Mouse (Mus musculus) c-Kit-positive CD71-positive TER-119-negative erythroid progenitor cells, embryonic 14.5 days (primary cell): ENCODE results near the gene Gse1.

Experiments
- DNase-seq: peaks from one replicate; pipeline ENCODE4 v3.0.0-alpha.2; 2013; ENCODE audit warnings: low read depth

Gene Gse1

DNA sequence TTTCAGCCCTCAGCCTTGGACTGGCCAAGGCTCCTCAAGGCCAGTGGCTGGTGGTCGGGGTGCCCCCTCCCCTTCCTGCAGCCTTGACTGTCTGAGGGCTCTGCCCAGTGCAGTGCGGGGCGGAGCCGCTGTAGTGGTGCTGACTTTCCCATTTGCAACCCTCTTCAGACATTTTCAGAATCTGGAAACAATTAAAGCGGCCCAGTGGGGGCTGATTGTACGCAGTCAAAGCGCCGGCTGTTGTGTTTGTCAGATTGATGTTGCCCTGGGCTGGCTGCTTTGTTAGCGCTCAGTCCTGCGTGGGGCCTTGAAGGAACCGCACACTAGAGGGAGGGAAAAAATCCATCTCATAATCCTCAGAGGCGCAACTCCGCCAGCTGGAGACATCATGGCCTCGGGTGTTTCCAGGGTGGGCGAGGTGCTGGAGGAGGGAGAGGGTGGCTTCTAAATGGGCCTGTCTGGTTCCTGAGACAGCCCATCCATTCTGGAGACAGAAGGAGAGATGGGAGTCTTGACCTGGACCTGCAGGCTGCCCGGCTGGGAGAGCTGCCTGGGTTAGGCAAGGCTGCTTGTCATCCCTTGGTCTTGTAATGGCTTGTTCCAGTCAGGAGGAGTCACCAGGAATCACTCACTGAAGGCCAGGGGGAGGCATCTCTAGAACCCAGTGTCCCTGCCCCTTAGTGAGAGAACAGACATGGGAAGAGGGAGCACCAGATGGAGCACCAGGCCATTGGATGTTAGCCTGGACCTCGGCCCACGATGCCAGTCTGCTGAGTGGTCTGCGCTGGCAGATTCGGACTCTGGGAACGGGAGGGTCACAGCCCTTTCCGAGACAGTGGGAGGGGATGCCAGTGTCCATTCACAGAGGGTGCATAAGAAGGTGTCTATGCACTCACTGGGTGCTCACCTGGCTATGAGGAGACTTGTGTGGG is 70.6 kb downstream of the Gse1 start:
- no peak for DNase-seq

DNA sequence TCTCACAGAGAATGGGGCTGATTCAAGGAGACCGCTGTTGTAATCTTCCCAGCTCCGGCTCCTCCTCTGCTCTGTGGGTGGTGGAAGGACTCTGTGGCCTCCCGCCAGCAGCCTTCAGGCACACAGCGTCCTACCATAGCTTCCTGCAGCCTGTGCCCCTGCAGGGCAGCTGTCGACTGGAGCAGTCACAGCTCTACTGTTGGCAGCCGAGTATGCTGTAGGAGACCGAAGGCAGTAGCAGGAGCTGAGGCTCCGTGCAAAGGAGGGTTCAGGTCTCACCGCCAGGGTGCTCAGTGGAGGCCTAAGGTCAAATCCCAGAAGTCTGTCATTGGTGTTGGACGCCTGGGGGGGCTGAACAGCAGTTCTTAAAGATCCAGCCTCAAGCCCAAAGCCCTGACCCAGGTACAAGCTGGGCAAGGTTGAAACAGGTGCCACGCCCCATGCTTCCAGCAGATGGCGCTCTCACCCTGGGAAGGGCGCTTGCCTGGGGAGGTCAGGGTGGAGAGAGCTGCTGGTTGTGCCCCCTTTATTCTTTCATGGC is 72.4 kb downstream of the Gse1 start:
- no peak for DNase-seq

DNA sequence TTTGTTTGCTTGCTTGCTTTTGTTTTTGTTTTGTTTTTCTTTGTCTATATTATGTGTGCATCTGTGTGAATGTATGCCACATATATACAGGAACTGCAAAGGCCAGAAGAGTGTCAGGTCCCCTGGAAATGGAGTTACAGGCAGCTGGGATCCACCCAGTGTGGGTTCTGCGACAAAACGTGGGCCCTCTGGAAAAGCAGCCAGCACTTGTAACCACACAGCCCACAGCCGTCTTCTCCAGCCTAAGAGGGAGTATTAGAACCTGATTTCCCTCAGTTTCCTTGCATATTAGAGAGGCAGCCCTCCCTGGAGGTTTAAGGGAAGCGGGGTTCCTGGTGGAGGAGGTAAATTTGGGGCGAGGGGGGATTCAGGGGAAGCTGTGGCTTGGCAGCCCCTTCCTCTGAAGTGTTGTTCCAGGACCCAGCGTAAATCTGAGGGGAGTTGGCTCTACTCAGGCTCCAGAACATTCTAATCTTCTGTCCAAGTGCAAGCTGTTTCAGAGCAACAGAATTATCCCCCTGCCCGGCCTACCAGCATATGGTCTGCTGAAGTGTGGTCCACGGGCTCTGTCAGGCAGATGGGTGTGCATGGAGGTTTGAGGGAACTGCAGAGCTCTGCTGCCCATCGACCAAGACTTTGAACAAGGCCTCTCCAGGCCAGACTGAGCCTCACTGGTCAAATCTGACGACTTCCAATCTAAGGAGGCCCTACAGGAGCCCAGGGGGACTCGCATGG is 74.9 kb downstream of the Gse1 start:
- no peak for DNase-seq

DNA sequence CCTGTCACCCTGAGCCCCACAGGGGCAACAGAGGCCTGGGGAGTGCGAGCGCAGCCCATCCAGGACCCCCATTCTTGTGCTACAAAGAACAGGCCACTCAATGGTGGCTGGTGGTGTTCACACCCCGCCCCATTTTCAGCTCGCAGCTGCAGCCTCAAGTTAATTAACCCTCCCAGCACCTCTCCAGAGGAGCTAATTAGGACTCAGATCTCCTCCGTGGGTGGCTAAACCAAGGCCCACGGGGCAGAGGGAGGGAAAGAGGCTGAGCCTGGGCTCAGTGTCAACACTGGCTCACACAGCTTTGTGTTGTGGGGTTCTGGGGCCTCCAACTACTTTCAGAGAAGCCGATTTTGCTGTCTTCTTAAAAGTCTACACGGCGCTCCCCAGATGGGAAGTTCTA is 75.8 kb downstream of the Gse1 start:
- no peak for DNase-seq

DNA sequence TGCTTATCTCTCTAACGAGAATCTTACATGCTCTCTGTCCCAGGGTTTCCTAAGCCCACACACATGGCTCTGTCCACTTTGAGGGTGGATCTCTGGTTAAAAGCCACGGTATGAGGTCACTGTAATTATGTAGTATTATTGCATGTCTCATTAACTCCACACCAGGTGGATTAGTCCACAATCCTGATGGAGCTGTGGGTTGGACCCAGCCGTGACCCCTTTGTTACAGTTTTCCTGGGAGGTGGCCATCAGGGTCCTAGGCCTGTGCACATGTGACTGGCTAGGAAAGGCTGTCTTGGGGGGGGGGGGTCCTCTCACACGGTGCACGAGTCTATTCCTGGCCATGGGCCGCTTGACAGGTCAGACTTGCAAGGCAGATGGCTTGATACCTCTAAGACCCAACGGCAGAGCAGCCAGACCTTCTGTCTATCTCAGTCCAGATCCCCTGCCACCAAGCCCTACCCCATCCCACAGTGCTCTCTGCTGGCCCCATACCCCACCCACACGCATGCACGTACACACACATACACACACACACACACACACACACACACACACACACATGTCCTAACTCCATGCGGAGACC is 77.6 kb downstream of the Gse1 start:
- no peak for DNase-seq

DNA sequence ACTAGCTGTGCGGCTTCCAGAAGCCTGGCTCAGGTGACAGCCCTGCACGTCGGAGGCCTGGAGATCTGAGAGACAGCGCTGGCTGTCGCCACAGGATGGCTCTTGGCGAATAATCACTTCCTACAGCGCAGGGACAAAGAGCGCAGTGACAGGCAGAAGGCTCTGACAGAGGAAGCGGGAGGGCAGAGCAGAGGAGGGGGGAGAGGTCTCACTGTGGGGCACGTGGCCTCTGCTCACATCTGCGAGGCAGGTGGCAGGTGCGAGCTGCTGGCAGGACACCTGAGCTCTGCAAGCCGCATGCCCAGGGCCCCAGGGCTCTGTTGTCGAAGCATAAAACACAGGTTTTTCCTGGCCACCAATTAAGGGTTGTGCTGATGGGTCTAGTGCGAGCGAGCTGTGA is 78.8 kb downstream of the Gse1 start:
- DNase-seq = no peak

DNA sequence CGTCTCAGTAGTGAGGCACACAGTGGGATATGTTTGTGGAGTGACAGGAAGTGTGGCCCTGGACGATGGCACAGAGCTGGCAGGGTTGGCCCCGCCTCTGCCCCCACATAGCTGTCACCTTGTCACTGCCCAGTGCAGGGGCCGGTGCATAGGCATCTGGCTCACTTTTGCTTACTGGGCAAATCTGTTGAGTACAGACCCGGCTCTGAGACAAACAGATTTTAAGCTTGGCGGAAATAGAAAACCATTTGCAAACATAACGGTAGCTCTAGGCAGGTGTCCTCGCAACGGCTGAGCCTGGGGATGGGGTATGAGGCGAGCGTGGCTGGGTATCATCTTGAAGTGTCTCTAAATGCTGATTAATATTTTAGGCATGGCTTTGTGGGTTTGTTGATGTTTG is 79.3 kb downstream of the Gse1 start:
- DNase-seq = no peak

DNA sequence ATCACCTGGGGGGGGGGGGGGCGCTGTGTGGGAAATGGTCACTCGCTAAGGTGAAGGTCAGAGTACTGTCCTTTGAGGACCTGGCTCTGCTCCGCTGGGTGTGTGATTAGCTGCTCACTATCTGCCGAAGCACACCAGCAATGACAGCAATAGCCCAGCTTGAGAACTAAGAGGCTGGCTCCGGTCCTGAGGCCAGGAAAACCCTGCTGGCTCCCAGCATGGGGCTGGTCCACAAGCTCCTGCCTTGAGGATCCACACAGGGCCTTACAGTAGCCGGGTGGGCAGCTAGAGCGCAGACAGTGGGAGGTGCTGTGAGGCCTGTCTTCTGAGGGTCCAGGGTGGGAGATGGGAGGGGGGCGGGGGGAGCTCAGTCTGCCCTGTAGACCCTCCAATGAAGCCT is 79.9 kb downstream of the Gse1 start:
- DNase-seq = no peak

DNA sequence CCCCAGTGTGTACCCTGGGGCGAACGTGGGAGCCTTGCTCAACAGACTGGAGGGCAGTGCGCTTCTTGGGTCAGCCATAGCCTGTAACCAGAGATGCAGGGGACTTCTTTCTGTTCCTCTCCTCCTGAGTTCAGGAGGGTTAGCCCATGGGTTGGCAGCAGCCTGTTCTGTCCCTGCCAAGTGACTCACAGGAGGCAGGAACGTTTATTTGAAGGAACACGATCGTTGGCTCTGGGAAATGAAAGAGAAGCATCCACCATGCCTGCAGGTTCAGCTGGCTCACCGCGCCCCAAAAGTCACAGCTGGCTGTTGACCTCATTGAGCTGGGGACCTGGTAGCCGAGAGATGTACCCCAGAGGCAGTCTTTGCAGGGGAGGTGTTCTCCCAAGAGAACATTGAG is 80.3 kb downstream of the Gse1 start:
- no peak for DNase-seq

DNA sequence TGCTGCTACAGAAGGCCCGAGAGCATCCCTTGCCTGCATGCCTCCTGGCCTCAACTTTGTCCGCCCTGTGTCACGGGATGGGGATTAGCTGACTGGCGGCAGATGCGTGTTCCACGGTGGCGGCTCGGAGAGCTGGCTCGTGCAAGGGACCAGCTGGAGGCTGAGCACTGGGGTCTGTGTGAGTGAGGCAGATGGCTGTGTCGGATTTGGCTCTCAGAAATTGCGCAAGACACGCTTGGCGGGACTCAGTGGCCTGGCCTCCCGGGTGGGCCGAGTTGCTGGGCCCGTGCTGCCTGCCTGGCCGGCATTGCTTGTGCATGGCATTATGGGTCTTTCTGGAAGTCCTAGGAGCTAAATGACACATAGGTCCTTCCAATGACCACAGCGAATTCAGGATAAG is 81.1 kb downstream of the Gse1 start:
- DNase-seq = no peak

DNA sequence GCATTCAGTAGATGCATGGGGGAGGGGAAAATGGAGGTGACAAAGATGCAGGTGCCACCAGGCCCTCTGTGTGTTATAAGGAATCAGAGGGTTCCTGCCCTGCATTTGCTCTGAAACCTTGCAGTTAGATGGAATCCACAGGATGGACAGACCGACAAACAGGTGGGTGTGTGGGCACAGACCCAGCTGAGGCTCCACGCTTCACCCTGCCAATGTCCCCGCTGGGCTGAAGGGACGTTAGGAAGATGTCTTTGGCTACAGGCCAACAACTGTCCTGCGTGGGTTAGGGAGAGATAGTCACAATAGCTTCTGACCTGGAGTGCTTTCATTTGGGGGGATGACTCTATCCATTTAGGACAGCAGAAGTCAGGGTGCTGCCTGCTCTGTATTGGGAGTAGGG is 81.8 kb downstream of the Gse1 start:
- no peak for DNase-seq

DNA sequence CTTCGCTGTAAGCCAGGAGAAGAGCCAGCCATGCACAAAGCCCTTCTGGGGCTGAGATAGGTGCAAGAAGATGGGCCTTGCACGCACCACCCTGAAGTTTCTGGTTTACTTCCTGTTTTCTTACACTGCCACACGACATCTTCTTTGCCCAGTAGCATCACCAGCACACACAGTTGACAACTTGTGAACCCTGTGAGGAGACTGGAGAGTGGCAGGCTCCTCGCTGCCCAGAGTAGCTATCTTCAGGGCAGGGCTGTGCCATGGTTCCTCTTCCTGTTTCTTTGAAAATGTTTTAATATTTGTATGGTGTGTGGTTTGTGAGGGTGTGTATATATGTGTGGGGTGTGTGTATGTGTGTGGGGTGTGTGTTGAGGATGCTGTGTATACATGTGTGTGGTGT is 84.2 kb downstream of the Gse1 start:
- DNase-seq = no peak

DNA sequence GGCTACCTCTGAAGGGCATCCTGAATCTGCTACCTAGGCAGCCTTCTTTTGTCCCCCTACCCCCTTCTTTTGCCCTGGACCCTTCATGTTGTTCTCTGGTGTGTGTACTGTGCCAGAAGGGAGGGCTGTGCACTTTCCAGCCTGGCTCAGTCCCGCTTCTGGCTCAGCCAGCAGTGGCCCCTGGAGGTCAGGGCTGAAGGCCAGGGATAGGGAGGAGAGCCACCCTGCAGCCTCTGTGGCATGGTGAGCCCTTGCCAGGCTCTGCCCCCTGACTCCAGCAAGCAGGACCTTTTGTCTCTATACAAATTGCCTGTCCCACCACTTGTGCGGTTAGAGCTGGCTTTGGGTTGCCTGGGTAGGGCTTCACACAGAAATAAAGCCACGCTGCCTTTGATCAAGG is 85.4 kb downstream of the Gse1 start:
- DNase-seq = no peak

DNA sequence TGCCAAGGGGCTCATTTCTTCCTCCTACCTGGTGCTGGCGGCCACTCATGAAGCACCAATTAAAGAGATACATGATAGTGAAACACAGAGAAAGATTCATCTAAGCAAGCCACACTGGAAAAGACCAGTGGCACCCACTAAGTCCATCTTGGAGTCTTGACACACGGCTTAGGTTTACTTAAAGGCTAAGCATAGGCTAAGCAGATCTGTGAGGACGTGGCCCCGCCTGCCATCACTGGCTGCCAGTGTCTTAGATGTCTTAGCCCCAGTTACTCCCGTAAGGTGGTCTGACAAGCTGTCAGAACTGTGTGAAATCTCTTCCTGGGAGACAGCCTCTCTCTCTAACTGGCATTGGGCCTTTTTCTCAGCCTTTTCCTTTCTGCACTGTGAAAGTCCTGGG is 86.7 kb downstream of the Gse1 start:
- no peak for DNase-seq

DNA sequence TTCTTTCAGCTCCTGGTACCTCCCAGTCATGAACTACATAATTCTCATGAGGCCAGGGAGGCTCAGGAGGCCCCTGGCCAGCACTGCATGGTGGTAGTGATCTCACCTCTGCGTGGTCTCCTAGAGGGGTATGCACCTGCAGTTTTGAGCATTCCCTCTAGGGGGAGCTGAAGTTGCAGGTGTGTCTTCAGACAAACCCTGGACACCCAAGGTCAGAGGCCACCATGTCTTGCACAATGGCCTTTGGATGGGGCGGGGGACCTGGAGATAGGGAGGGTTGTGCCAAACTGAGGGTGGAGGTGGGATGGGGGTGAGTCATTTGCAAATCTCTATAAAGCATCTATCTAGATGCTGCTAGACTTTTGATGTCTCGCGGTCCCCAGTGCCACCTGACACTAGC is 87.4 kb downstream of the Gse1 start:
- DNase-seq = no peak

DNA sequence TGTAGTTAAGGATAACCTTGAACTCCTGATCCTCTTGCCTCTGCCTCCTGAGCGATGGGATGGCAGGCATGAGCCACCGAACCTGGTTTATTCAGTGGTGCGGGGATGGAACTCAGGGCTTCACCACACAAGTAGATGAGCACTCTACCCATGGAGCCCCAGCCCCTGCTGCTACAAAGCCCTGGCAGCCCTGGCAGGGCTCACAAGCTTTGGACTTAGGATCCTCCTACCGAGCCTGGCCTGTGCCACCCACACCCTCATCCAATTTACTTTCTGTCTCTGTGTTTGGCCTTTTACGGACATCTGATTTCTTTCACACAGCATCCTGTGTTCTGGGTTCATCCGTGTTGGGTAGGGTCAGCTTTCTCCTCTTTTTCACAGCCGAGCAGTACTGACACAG is 88.5 kb downstream of the Gse1 start:
- no peak for DNase-seq

DNA sequence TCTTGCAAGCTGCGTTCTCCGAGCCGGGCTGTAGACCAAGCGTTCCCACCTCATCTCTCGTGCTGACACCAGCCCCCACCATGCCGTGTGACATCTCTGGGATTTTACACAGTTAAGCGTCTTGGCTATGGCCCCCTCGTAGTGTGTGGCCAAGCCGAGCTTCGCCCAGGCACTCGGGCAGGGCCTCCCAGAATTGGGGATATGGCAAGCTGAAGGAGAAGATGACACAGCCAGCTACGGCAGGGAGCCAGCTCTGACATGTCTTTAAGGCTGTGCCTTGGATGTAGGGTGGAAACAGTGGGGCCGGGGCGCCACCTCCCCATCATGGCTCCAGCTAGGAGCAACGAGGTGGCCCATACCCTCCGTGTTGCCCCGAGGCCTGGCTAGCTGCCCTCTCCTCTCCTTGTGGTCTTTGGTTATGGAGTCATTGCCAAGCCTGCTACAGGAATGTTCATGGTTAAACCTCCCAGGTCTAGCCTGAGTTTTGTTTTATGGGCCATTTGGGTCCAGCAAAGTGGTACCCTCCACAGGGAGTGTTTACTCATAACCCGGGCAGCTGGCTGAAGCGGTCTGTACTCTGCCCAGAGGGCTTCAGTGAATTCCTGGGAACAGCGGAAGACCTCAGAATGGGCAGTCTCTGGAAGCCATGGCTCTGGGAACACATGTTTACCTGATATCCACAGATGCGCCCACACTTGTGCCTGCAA is 89.0 kb downstream of the Gse1 start:
- DNase-seq = no peak

DNA sequence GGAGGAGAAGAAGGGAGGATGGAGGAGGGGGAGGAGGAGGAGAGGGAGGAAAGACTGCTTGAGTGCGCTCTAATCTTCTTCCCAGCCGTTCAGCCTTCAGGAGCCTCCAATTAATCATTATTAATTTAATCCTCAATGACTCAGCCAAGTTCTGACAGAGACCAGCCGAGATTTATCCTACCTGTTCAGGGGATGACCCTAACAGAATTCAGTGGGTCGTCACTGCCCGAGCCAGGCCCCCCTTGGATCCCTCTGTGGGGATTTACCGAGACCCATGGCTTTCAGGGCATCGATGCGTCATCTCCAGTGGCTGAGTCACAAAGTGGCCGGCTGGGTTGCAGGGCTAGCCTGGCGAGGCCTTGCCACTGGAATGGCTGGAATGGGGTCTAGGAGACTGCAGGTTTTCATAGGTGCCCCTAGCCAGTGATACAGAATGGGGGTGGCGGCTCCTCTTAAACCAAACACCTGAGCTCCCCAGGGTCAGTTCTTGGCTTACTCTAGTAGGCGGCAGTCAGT is 90.3 kb downstream of the Gse1 start:
- no peak for DNase-seq

DNA sequence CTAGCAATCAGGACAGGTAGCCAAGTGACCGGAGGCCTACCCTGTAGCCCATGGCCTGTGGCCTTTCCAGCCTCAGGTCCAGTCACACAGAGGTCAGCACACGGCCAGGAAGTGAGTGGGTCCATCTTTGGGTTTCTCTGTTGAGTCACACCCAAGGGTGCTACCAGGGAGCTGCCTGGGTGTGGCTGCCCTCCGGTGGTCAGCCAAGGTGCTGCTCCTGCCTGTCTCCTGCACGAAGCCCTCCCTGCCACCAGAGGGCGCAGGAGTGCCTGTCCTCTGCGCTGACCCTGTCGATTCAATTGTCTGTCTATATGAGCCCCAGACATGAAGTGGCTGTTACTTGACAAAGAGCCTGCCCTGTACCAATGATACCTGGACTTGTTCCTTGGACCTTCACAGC is 91.2 kb downstream of the Gse1 start:
- DNase-seq = peak; percentile 68

DNA sequence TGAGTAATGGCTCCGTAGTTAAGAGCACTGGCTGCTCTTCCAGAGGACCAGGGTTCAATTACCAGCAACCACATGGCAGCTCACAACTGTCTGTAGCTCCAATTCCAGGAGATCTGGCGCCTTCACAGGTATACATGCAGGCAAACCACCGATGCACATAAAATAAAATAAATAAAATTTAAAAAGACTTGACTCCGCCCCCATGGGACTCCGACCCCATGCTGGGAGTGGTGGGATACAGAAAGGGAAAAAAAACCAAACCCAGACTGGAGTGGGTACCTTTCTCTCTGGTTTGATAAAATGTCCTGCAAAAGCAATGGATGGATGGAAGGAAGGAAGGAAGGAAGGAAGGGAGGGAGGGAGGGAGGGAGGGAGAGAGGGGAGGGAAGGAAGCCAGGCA is 91.9 kb downstream of the Gse1 start:
- no peak for DNase-seq

DNA sequence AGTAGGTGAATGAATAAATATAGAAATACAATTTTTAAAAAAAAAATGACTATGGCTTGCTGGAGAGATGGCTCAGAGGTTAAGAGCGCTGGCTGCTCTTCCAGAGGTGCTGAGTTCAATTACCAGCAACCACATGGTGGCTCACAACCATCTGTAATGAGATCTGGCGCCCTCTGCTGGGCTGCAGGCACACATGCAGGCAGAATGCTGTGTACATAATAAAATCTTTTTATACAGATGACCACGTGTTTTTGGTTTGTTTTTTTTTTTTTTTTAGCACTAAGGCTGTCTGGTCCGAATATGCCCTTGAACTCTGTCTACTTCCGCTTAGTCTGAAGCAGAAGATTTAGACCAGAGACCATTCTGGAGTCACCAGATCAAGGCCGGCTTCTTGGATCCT is 93.5 kb downstream of the Gse1 start:
- no peak for DNase-seq

DNA sequence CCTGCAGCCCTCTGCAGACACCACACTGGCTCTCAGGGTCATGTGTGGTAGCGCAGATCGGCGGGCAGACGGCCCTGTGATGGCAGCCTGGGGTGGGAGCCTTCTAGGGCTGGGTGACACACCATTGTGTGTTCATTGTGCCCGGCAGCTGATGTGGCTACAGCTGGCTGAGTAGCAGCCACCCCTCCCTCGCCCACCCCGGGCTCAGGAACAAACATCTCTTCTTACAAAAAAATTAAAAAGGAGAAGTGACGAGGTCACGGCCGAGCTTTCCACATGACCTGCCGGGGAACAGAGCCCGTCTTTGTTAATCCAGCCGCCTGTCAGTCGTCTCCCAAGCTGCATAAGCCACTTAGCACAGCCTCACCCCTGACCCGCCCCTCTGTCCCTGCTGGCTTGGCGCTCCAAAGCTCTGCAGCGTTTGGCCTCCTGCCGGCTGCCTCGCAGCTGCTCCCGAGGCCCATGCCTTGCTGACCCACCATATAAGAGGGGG is 94.7 kb downstream of the Gse1 start:
- no peak for DNase-seq
